Mouse (Mus musculus) testis, adult 2 months (tissue): ENCODE measurements around the gene Glb1l2. TPM values are rescaled to one million over a fixed set of nuclear protein-coding genes. Genes with fewer than 3 reads are reported as not detected.

ENCODE experiments used
- H3K27ac ChIP-seq: fragments of 200-500 bp; 2 replicates; pipeline ENCODE4 v1.5.1; 2012; ENCODE audit warnings: low read depth, low read length; ENCODE audit not compliant: control insufficient read depth, insufficient read depth
- H3K27me3 ChIP-seq: fragments of 200-500 bp; 2 replicates; pipeline ENCODE4 v1.6.1; 2012; ENCODE audit warnings: mild to moderate bottlenecking, low read length, moderate library complexity; ENCODE audit not compliant: control insufficient read depth, insufficient read depth
- H3K36me3 ChIP-seq: fragments of 200-500 bp; 2 replicates; pipeline ENCODE4 v1.6.1; 2012; ENCODE audit warnings: mild to moderate bottlenecking, low read length; ENCODE audit not compliant: control insufficient read depth, insufficient read depth
- H3K4me1 ChIP-seq: fragments of 200-500 bp; 2 replicates; pipeline ENCODE4 v1.6.1; 2012; ENCODE audit warnings: low read length; ENCODE audit not compliant: control insufficient read depth, insufficient read depth
- H3K4me3 ChIP-seq: fragments of 200-500 bp; 2 replicates; pipeline ENCODE4 v1.5.1; 2012; ENCODE audit warnings: low read depth, mild to moderate bottlenecking, low read length, moderate library complexity, mixed read lengths; ENCODE audit not compliant: control insufficient read depth
- CTCF ChIP-seq: fragments of 200-500 bp; IDR thresholded peaks from 2 replicates; pipeline ENCODE4 v1.5.1; 2012; ENCODE audit warnings: low read depth, mild to moderate bottlenecking, inconsistent platforms, low read length, moderate library complexity; ENCODE audit not compliant: control insufficient read depth, insufficient read depth, insufficient replicate concordance
- POLR2A ChIP-seq: fragments of 200-500 bp; IDR thresholded peaks from 2 replicates; pipeline ENCODE4 v1.6.1; 2012; ENCODE audit warnings: low read depth, mild to moderate bottlenecking, inconsistent platforms, low read length, moderate library complexity; ENCODE audit not compliant: control insufficient read depth
- polyA plus RNA-seq: library from polyadenylated mRNA; depleted of rRNA; stranded (reverse); fragments of >200 nt; gene quantifications from 2 replicates; pipeline ENCODE4 v1.2.3, GENCODE M21; 2012; rRNA removed

Glb1l2 gene
- polyA plus RNA-seq, result 7.3 and 20.5 TPM in 2 replicates

GRCm38 (mm10) chr9:26805935-26806666, at the start of gene Glb1l2:
TSS of gene Glb1l2 (minus strand) at chr9:26806468.
- H3K27ac ChIP-seq, result peak within 1 kb of the TSS; percentile 14; the same call in 1 of the 2 replicates
- peak within 1 kb of the TSS; percentile 81 for H3K4me3 ChIP-seq
- peaks cover 4% of the 10 kb centered on the region for H3K4me1 ChIP-seq
- H3K27me3 ChIP-seq, result no peaks in the 10 kb centered on the region
- no peaks in the 10 kb centered on the region for H3K36me3 ChIP-seq
- TF ChIP-seq CTCF (peak; percentile 15; the same call in 1 of the 2 replicates), POLR2A (no peak)

- H3K36me3 ChIP-seq, result no peaks in the 10 kb centered on the region
- no peaks in the 10 kb centered on the region for H3K27me3 ChIP-seq
Observed at GRCm38 (mm10) chr9:26831089-26831488, 24.8 kb upstream of the Glb1l2 start.

GRCm38 (mm10) chr9:26819942-26820341, 13.7 kb upstream of the Glb1l2 start:
- H3K4me3 ChIP-seq, result no peak overlapping the region
- H3K27me3 ChIP-seq, result no peaks in the 10 kb centered on the region
- no peak overlapping the region for H3K27ac ChIP-seq
- no peak for TF ChIP-seq CTCF
- no peak for TF ChIP-seq POLR2A
- H3K36me3 ChIP-seq, result no peaks in the 10 kb centered on the region
- H3K4me1 ChIP-seq, result no peaks in the 10 kb centered on the region

More at GRCm38 (mm10) chr9:26831089-26831488, 24.8 kb upstream of the Glb1l2 start:
- H3K4me3 ChIP-seq, result no peak overlapping the region; the same call in 1 of the 2 replicates
- TF ChIP-seq POLR2A (no peak), CTCF (no peak)
- no peak overlapping the region for H3K27ac ChIP-seq
- H3K4me1 ChIP-seq, result no peaks in the 10 kb centered on the region

GRCm38 (mm10) chr9:26808735-26809134, 2.5 kb upstream of the Glb1l2 start:
- TF ChIP-seq CTCF (no peak), POLR2A (no peak)
- Histone ChIP-seq H3K36me3 (no peaks in the 10 kb centered on the region), H3K27me3 (no peaks in the 10 kb centered on the region), H3K4me1 (peaks cover 4% of the 10 kb centered on the region), H3K27ac (no peak overlapping the region), H3K4me3 (no peak overlapping the region)

- Histone ChIP-seq H3K4me1 (peaks cover 4% of the 10 kb centered on the region), H3K36me3 (no peaks in the 10 kb centered on the region), H3K4me3 (no peak overlapping the region), H3K27me3 (no peaks in the 10 kb centered on the region), H3K27ac (no peak overlapping the region)
- no peak for TF ChIP-seq CTCF
- no peak for TF ChIP-seq POLR2A
Observed at GRCm38 (mm10) chr9:26804321-26804720, 1.9 kb downstream of the Glb1l2 start.

- Histone ChIP-seq H3K4me1 (no peaks in the 10 kb centered on the region), H3K27me3 (no peaks in the 10 kb centered on the region), H3K36me3 (no peaks in the 10 kb centered on the region), H3K4me3 (no peak overlapping the region), H3K27ac (no peak overlapping the region)
- TF ChIP-seq CTCF, result no peak
- no peak for TF ChIP-seq POLR2A
Observed at GRCm38 (mm10) chr9:26800357-26800756, 5.9 kb downstream of the Glb1l2 start.

GRCm38 (mm10) chr9:26798731-26799130, 7.5 kb downstream of the Glb1l2 start:
- Histone ChIP-seq H3K36me3 (no peaks in the 10 kb centered on the region), H3K4me1 (no peaks in the 10 kb centered on the region), H3K27me3 (no peaks in the 10 kb centered on the region), H3K27ac (no peak overlapping the region), H3K4me3 (no peak overlapping the region)
- no peak for TF ChIP-seq CTCF
- TF ChIP-seq POLR2A, result no peak
